Comparison of ENCODE assay signal across 29 mouse cellular contexts in genomic region chr12:81152082-81152481, GRCm38 (mm10).
DNase-seq lines count a peak whose midpoint lies in the region; ATAC-seq and TF ChIP-seq lines count a peak whose summit lies in the region.
"Had no signal": no experiment of that assay in that cellular context is flagged by ENCODE, and none has a peak within 500 bp of the region (broad histone marks: within the 10 kb centered on the region; RNA-seq: fewer than 3 reads in every experiment).

No protein-coding gene starts in this region.

- H3K27me3 ChIP-seq in heart, embryonic 11.5 days (ENCODE audit: control insufficient read depth, insufficient read depth, low read length), result no peaks in the 10 kb centered on the region
- H3K27me3 ChIP-seq in myocyte (ENCODE audit: control insufficient read depth, insufficient read depth, insufficient read length), result no peaks in the 10 kb centered on the region
- H3K27me3 ChIP-seq in kidney, embryonic 16.5 days (ENCODE audit: insufficient read depth, low read length), result 0 out of 2 replicates have a peak, but pooled peaks cover 10% of the 10 kb centered on the region
- H3K27me3 ChIP-seq: embryonic facial prominence, embryonic 12.5 days; hindbrain, embryonic 15.5 days; liver, embryonic 12.5 days; megakaryocyte, embryonic 14.5 days had no signal

- no peaks in the 10 kb centered on the region for H3K79me2 ChIP-seq in myocyte (ENCODE audit: control insufficient read depth, insufficient read depth)

- no peaks in the 10 kb centered on the region for H3K36me3 ChIP-seq in heart, embryonic 11.5 days (ENCODE audit: control insufficient read depth, insufficient read depth, low read length)
- no peaks in the 10 kb centered on the region for H3K36me3 ChIP-seq in myocyte (ENCODE audit: control insufficient read depth, insufficient read depth)
- no peaks in the 10 kb centered on the region for H3K36me3 ChIP-seq in kidney, embryonic 16.5 days (ENCODE audit: insufficient read depth, low read length)
- H3K36me3 ChIP-seq: embryonic facial prominence, embryonic 12.5 days; hindbrain, embryonic 15.5 days; kidney, embryonic 15.5 days; liver, embryonic 12.5 days had no signal

- 57% methylated on average over 2 of the region's 2 CpGs for WGBS in heart, embryonic 11.5 days (ENCODE audit: insufficient replicate concordance)
- WGBS in kidney, embryonic 16.5 days, result 56% methylated on average over 2 of the region's 2 CpGs

- no peaks in the 10 kb centered on the region for H3K9me3 ChIP-seq in heart, embryonic 11.5 days (replicated peaks; ENCODE audit: control insufficient read depth, low read length)
- H3K9me3 ChIP-seq in kidney, embryonic 16.5 days (ENCODE audit: low read length), result no peaks in the 10 kb centered on the region
- H3K9me3 ChIP-seq: embryonic facial prominence, embryonic 12.5 days; G1E; hindbrain, embryonic 10.5 days; hindbrain, embryonic 15.5 days; kidney, embryonic 15.5 days; liver, embryonic 12.5 days; megakaryocyte, embryonic 14.5 days; midbrain, embryonic 12.5 days had no signal

- H3K27ac ChIP-seq in heart, embryonic 11.5 days (ENCODE audit: low read depth, low read length), result no peak overlapping the region
- H3K27ac ChIP-seq in embryonic fibroblast, embryonic 13.5 days (ENCODE audit: insufficient read depth, low read length), result peak overlapping the region; percentile 60
- no peak overlapping the region for H3K27ac ChIP-seq in kidney, embryonic 16.5 days (ENCODE audit: low read length)
- H3K27ac ChIP-seq: embryonic facial prominence, embryonic 12.5 days; hindbrain, embryonic 10.5 days; hindbrain, embryonic 15.5 days; kidney, embryonic 15.5 days; liver, embryonic 12.5 days; midbrain, embryonic 12.5 days had no signal

- DNase-seq in heart, adult 8-10 months (ENCODE audit: low spot score), result peak; percentile 14
- DNase-seq in 3T3-L1 (ENCODE audit: low read depth, low spot score), result peak; percentile 57
- DNase-seq in retina, postnatal 1 day, result no peak
- DNase-seq: adrenal gland, postnatal 25 days; cerebellum, adult 11-12 months; cerebellum, adult 9-11 months; embryo, embryonic 11 days; kidney, adult 18-20 months; kidney, postnatal 36 days; layer of hippocampus, postnatal 36 days; left cerebral cortex, postnatal 4 days; liver, postnatal 0 days; lung, postnatal 36 days; right cerebral cortex, postnatal 14 days; thymus, postnatal 4 days had no signal

- TF ChIP-seq POLR2A in embryonic fibroblast, embryonic 13.5 days (IDR thresholded peaks at IDR 0.05; ENCODE audit: low read depth, low read length), result no peak
- TF ChIP-seq POLR2A in myocyte (IDR thresholded peaks at IDR 0.05; ENCODE audit: insufficient read length, low read depth), result no peak

- no peak overlapping the region for H3ac ChIP-seq in myocyte (ENCODE audit: control insufficient read depth, insufficient read length)

- H3K9ac ChIP-seq in heart, embryonic 11.5 days (ENCODE audit: low read depth, low read length), result no peak overlapping the region
- no peak overlapping the region for H3K9ac ChIP-seq in kidney, embryonic 16.5 days (replicated peaks; ENCODE audit: low read length)
- H3K9ac ChIP-seq: embryonic facial prominence, embryonic 12.5 days; hindbrain, embryonic 15.5 days; kidney, embryonic 15.5 days; liver, embryonic 12.5 days; liver, postnatal 0 days; midbrain, embryonic 12.5 days had no signal

- TF ChIP-seq CTCF in embryonic fibroblast, embryonic 13.5 days (IDR thresholded peaks at IDR 0.05; ENCODE audit: borderline replicate concordance, insufficient read depth, low read length), result no peak

- no peak overlapping the region for H3K4me3 ChIP-seq in heart, embryonic 11.5 days (ENCODE audit: low read depth, low read length)
- H3K4me3 ChIP-seq in embryonic fibroblast, embryonic 13.5 days (ENCODE audit: insufficient read depth, low read length), result no peak overlapping the region
- no peak overlapping the region for H3K4me3 ChIP-seq in myocyte
- no peak overlapping the region for H3K4me3 ChIP-seq in kidney, embryonic 16.5 days (ENCODE audit: low read length)
- H3K4me3 ChIP-seq: embryonic facial prominence, embryonic 12.5 days; hindbrain, embryonic 10.5 days; hindbrain, embryonic 15.5 days; kidney, embryonic 15.5 days; liver, embryonic 12.5 days; megakaryocyte, embryonic 14.5 days; midbrain, embryonic 12.5 days had no signal

- no peaks in the 10 kb centered on the region for H3K4me1 ChIP-seq in heart, embryonic 11.5 days (ENCODE audit: control insufficient read depth, insufficient read depth, low read length)
- peaks cover 7% of the 10 kb centered on the region for H3K4me1 ChIP-seq in embryonic fibroblast, embryonic 13.5 days (ENCODE audit: control insufficient read depth, insufficient read depth, low read length)
- H3K4me1 ChIP-seq in kidney, embryonic 16.5 days (ENCODE audit: insufficient read depth, low read length), result no peaks in the 10 kb centered on the region
- H3K4me1 ChIP-seq: embryonic facial prominence, embryonic 12.5 days; hindbrain, embryonic 15.5 days; kidney, embryonic 15.5 days; liver, embryonic 12.5 days; megakaryocyte, embryonic 14.5 days; midbrain, embryonic 12.5 days had no signal

- no peak for ATAC-seq in heart, embryonic 11.5 days (replicated peaks; ENCODE audit: insufficient number of reproducible peaks, low FRiP score, low TSS enrichment)
- ATAC-seq in kidney, embryonic 16.5 days (ENCODE audit: low FRiP score, low TSS enrichment), result no peak
- ATAC-seq: forebrain, embryonic 16.5 days; inflammation-experienced regulatory T-cells, adult 6 months; liver, embryonic 12.5 days; liver, postnatal 0 days had no signal

- H3K4me2 ChIP-seq in heart, embryonic 11.5 days, result no peak overlapping the region
- peak overlapping the region; percentile 54 for H3K4me2 ChIP-seq in myocyte (ENCODE audit: low read depth)
- no peak overlapping the region for H3K4me2 ChIP-seq in kidney, embryonic 16.5 days (replicated peaks; ENCODE audit: low read depth, low read length)
- H3K4me2 ChIP-seq: embryonic facial prominence, embryonic 12.5 days; hindbrain, embryonic 15.5 days; kidney, embryonic 15.5 days; liver, embryonic 12.5 days; midbrain, embryonic 12.5 days had no signal

TF ChIP-seq in myocyte, 11 proteins besides CTCF, POLR2A, EP300 and RAD21:
- TF ChIP-seq MYOD1 (IDR thresholded peaks at IDR 0.05; ENCODE audit: control insufficient read depth in 1 of 3, insufficient read length in 2 of 3, low read depth in 2 of 3) (peak; percentile 73 to 93 (median 84)), CEBPB (IDR thresholded peaks at IDR 0.05; ENCODE audit: insufficient read depth, poor library complexity, severe bottlenecking) (0 out of 2 replicates have a peak, but pooled peaks have one; percentile 6), REST (IDR thresholded peaks at IDR 0.05; ENCODE audit: insufficient read depth, insufficient read length) (no peak), TCF3 (IDR thresholded peaks at IDR 0.05; ENCODE audit: insufficient read length, low read depth) (peak; percentile 33), TCF12 (IDR thresholded peaks at IDR 0.05; ENCODE audit: insufficient read depth, poor library complexity, severe bottlenecking) (peak; percentile 80), MAX (IDR thresholded peaks at IDR 0.05; ENCODE audit: low read depth) (no peak), MYOG (IDR thresholded peaks at IDR 0.05; ENCODE audit: control insufficient read depth in 1 of 3, insufficient read depth in 1 of 3, insufficient read length in 2 of 3, low read depth in 2 of 3) (peak; percentile 63 to 99 (median 87)), USF1 (IDR thresholded peaks at IDR 0.05; ENCODE audit: low read depth) (no peak), POLR2AphosphoS2 (IDR thresholded peaks at IDR 0.05; ENCODE audit: insufficient read length, low read depth) (no peak), SRF (IDR thresholded peaks at IDR 0.05; ENCODE audit: control insufficient read depth, insufficient read length, low read depth) (no peak), E2F4 (IDR thresholded peaks at IDR 0.05; ENCODE audit: insufficient read depth) (no peak)
